In the genomic region with DNA sequence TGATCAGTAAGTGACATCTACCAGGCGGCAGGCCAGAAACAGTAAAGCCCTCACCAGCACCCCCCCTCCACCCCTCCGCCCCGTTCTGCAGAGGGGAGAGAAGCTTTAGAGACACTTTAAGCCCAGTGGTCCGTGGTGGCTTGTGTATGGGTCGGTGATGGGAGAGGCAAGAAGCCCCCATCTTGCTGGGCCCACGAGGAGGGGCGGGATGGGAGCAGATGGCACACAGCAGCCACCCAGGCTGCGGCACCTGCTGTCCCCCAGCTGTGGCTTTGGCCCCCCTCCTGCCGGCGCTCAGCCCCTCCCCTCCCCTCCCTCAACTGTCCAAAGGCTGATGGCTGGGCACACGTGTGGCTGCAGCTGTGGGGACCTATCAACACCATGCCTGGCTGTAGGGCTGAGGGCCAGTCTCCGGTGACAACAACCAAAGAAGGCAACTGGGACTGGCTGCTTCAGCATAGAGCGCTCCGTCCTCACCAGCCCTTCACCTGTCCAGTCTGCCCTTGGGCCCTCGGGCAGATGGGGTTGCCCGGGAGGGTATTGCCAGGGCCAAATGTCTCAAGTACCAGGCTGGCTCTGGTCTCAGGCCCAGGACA, we compare ENCODE assay signal across 12 mouse cellular contexts. TPM values are rescaled to one million over a fixed set of nuclear protein-coding genes. Genes with fewer than 3 reads are reported as not detected.
A peak's percentile ranks its signal among the peaks of the same experiment; 100 is the strongest.
DNase-seq lines count a peak whose midpoint lies in the region; ATAC-seq lines count a peak whose summit lies in the region.
"Had no signal": no experiment of that assay in that cellular context is flagged by ENCODE, and none has a peak within 500 bp of the region (broad histone marks: within the 10 kb centered on the region; RNA-seq: fewer than 3 reads in every experiment).

No protein-coding gene starts in this region.

- H3K36me3 ChIP-seq in neural tube, embryonic 12.5 days: peaks cover 38% of the 10 kb centered on the region
- peaks cover 30% of the 10 kb centered on the region for H3K36me3 ChIP-seq in neural tube, embryonic 15.5 days
- peaks cover 7% of the 10 kb centered on the region for H3K36me3 ChIP-seq in limb, embryonic 10.5 days
- H3K36me3 ChIP-seq: heart, embryonic 15.5 days had no signal

- H3K9ac ChIP-seq in neural tube, embryonic 12.5 days: 0 out of 2 replicates have a peak overlapping the region, but pooled peaks have one; percentile 0
- no peak overlapping the region for H3K9ac ChIP-seq in neural tube, embryonic 15.5 days (replicated peaks)
- H3K9ac ChIP-seq: heart, embryonic 15.5 days had no signal

- DNase-seq in gastrocnemius, postnatal 14 days: peak; percentile 82
- no peak for DNase-seq in limb, embryonic 10.5 days (ENCODE audit: low spot score)
- DNase-seq in spleen, postnatal 4 days (ENCODE audit: low spot score in 2 of 2): no peak
- DNase-seq in lung, postnatal 36 days: no peak
- DNase-seq: cerebellum, adult 11 months; thymus, postnatal 14 days had no signal

- no peak overlapping the region for H3K4me2 ChIP-seq in neural tube, embryonic 12.5 days (replicated peaks)
- H3K4me2 ChIP-seq in neural tube, embryonic 15.5 days: no peak overlapping the region
- H3K4me2 ChIP-seq: heart, embryonic 15.5 days had no signal

- intact Hi-C loops in gastrocnemius, postnatal 14 days (cut with DNase I; ENCODE audit: low total_unique reads): no loop called here

- H3K27me3 ChIP-seq in neural tube, embryonic 12.5 days (replicated peaks): no peaks in the 10 kb centered on the region
- no peaks in the 10 kb centered on the region for H3K27me3 ChIP-seq in neural tube, embryonic 15.5 days (replicated peaks)
- H3K27me3 ChIP-seq in limb, embryonic 10.5 days (ENCODE audit: low read depth, poor library complexity, severe bottlenecking): peaks cover 14% of the 10 kb centered on the region; the same call in 1 of the 2 replicates

- WGBS in neural tube, embryonic 12.5 days: 58% methylated on average over 16 of the region's 16 CpGs
- 50% methylated on average over 16 of the region's 16 CpGs for WGBS in neural tube, embryonic 15.5 days
- 81% methylated on average over 16 of the region's 16 CpGs for WGBS in limb, embryonic 10.5 days

- no peak overlapping the region for H3K27ac ChIP-seq in neural tube, embryonic 12.5 days
- no peak overlapping the region for H3K27ac ChIP-seq in neural tube, embryonic 15.5 days (replicated peaks)
- H3K27ac ChIP-seq in limb, embryonic 10.5 days: 0 out of 2 replicates have a peak overlapping the region, but pooled peaks have one; percentile 0
- H3K27ac ChIP-seq: heart, embryonic 15.5 days; layer of hippocampus, adult 2 months had no signal

- peaks cover 37% of the 10 kb centered on the region for H3K4me1 ChIP-seq in neural tube, embryonic 12.5 days
- H3K4me1 ChIP-seq in neural tube, embryonic 15.5 days: peaks cover 31% of the 10 kb centered on the region
- H3K4me1 ChIP-seq in limb, embryonic 10.5 days: peaks cover 89% of the 10 kb centered on the region

- ATAC-seq in neural tube, embryonic 12.5 days (ENCODE audit: low FRiP score, low read depth): peak; percentile 33; the same call in 1 of the 2 replicates
- no peak for ATAC-seq in neural tube, embryonic 15.5 days (ENCODE audit: low FRiP score)
- no peak for ATAC-seq in erythroblast, adult 5-6 weeks (replicated peaks; ENCODE audit: low FRiP score, poor library complexity, severe bottlenecking)

- no peaks in the 10 kb centered on the region for H3K9me3 ChIP-seq in neural tube, embryonic 12.5 days
- H3K9me3 ChIP-seq in neural tube, embryonic 15.5 days (replicated peaks): no peaks in the 10 kb centered on the region
- H3K9me3 ChIP-seq in limb, embryonic 10.5 days (replicated peaks): no peaks in the 10 kb centered on the region
- H3K9me3 ChIP-seq: heart, embryonic 15.5 days had no signal

- H3K4me3 ChIP-seq in neural tube, embryonic 12.5 days: no peak overlapping the region
- H3K4me3 ChIP-seq in neural tube, embryonic 15.5 days (replicated peaks): no peak overlapping the region
- no peak overlapping the region for H3K4me3 ChIP-seq in limb, embryonic 10.5 days
- H3K4me3 ChIP-seq: heart, embryonic 15.5 days; layer of hippocampus, adult 2 months had no signal

RNA-seq across cellular contexts. Expression of a gene that starts 28.9 kb away (rescaled TPM):
- not detected in 2 replicates for polyA plus RNA-seq in neural tube, embryonic 12.5 days (2016; fragmentation: Nextera tagmentation; extraction: Ambion mirVana)
- polyA plus RNA-seq in neural tube, embryonic 15.5 days (2015; fragmentation: Nextera tagmentation; extraction: Ambion mirVana): 0.14 TPM in 1 of 2 replicates, not detected in the other
- total RNA-seq in gastrocnemius, postnatal 14 days (2021): not detected
- polyA plus RNA-seq in limb, embryonic 10.5 days (2016; fragmentation: Nextera tagmentation; extraction: Ambion mirVana): not detected in 2 replicates
- not detected in 2 replicates for total RNA-seq in erythroblast, adult 5-6 weeks (2015; ENCODE audit: low replicate concordance)
- total RNA-seq in erythroblast, adult 5-6 weeks (2017; ENCODE audit: low replicate concordance): not detected in 2 replicates
- polyA plus RNA-seq: heart, embryonic 15.5 days; liver, embryonic 16.5 days had no signal

RNA-seq across cellular contexts. Expression of a gene that starts 40.0 kb away (rescaled TPM):
- polyA plus RNA-seq in neural tube, embryonic 12.5 days (2016; fragmentation: Nextera tagmentation; extraction: Ambion mirVana): 65.6 and 69.7 TPM in 2 replicates
- polyA plus RNA-seq in neural tube, embryonic 15.5 days (2015; fragmentation: Nextera tagmentation; extraction: Ambion mirVana): 103 and 113 TPM in 2 replicates
- total RNA-seq in gastrocnemius, postnatal 14 days (2021): 10 to 100 TPM; 47.5 TPM
- 49.4 and 51.5 TPM in 2 replicates for polyA plus RNA-seq in limb, embryonic 10.5 days (2016; fragmentation: Nextera tagmentation; extraction: Ambion mirVana)
- 17.7 and 26.8 TPM in 2 replicates for total RNA-seq in erythroblast, adult 5-6 weeks (2015; ENCODE audit: low replicate concordance)
- total RNA-seq in erythroblast, adult 5-6 weeks (2017; ENCODE audit: low replicate concordance): 9.1 and 10.2 TPM in 2 replicates

RNA-seq across cellular contexts. Expression of a gene that starts 40.2 kb away (rescaled TPM):
- polyA plus RNA-seq in neural tube, embryonic 12.5 days (2016; fragmentation: Nextera tagmentation; extraction: Ambion mirVana): 4.6 and 6.2 TPM in 2 replicates
- 6.7 and 9.5 TPM in 2 replicates for polyA plus RNA-seq in neural tube, embryonic 15.5 days (2015; fragmentation: Nextera tagmentation; extraction: Ambion mirVana)
- 1 to 10 TPM; 2.9 to 3.6 TPM for total RNA-seq in gastrocnemius, postnatal 14 days (2021)
- polyA plus RNA-seq in limb, embryonic 10.5 days (2016; fragmentation: Nextera tagmentation; extraction: Ambion mirVana): 4.0 and 5.7 TPM in 2 replicates
- total RNA-seq in erythroblast, adult 5-6 weeks (2015; ENCODE audit: low replicate concordance): 8.6 and 23.2 TPM in 2 replicates
- total RNA-seq in erythroblast, adult 5-6 weeks (2017; ENCODE audit: low replicate concordance): 8.6 and 15.5 TPM in 2 replicates

RNA-seq across cellular contexts. Expression of a gene that starts 47.5 kb away (rescaled TPM):
- 15.3 and 16.7 TPM in 2 replicates for polyA plus RNA-seq in neural tube, embryonic 12.5 days (2016; fragmentation: Nextera tagmentation; extraction: Ambion mirVana)
- polyA plus RNA-seq in neural tube, embryonic 15.5 days (2015; fragmentation: Nextera tagmentation; extraction: Ambion mirVana): 14.4 and 16.8 TPM in 2 replicates
- total RNA-seq in gastrocnemius, postnatal 14 days (2021): 10 to 100 TPM; 19.5 to 23.2 TPM
- polyA plus RNA-seq in limb, embryonic 10.5 days (2016; fragmentation: Nextera tagmentation; extraction: Ambion mirVana): 2.0 and 2.8 TPM in 2 replicates
- 10.9 and 13.1 TPM in 2 replicates for total RNA-seq in erythroblast, adult 5-6 weeks (2015; ENCODE audit: low replicate concordance)
- total RNA-seq in erythroblast, adult 5-6 weeks (2017; ENCODE audit: low replicate concordance): 10.9 and 13.8 TPM in 2 replicates
